Mouse (Mus musculus) CH12.LX (cell line): ENCODE results near the gene Kdm7a. TPM values are rescaled to one million over a fixed set of nuclear protein-coding genes. Genes with fewer than 3 reads are reported as not detected.

Experiments
- DNase-seq: peaks from one replicate; pipeline ENCODE4 v3.0.0-alpha.2; 2013; ENCODE audit errors: extremely low read depth
- H3K27ac ChIP-seq: 2 replicates; pipeline ENCODE4 v1.5.1; 2012; ENCODE audit warnings: low read depth, mild to moderate bottlenecking, control low read depth, moderate library complexity; ENCODE audit not compliant: insufficient read depth
- H3K27me3 ChIP-seq: replicated peaks from 2 replicates; pipeline ENCODE3; 2012; ENCODE audit warnings: inconsistent platforms
- H3K36me3 ChIP-seq, 2 experiments: replicated peaks in 1 of 2; 2 replicates each; pipeline versions ENCODE3 to v1.6.1; 2012; ENCODE audit warnings: inconsistent platforms in 1 of 2, low read length in 1 of 2, mild to moderate bottlenecking in 1 of 2, mixed read lengths in 1 of 2, moderate library complexity in 1 of 2; ENCODE audit not compliant: control insufficient read depth in 1 of 2, insufficient read depth in 1 of 2
- H3K4me1 ChIP-seq, 2 experiments: 2 replicates each; pipeline ENCODE4 v1.6.1; 2012; ENCODE audit warnings: inconsistent platforms in 1 of 2, moderate library complexity in 1 of 2; ENCODE audit not compliant: insufficient read depth in 2 of 2, control insufficient read depth in 1 of 2
- H3K4me2 ChIP-seq: 2 replicates; pipeline ENCODE4 v1.6.1; 2012; ENCODE audit warnings: low read depth, mild to moderate bottlenecking, control low read depth; ENCODE audit not compliant: poor library complexity, insufficient read depth, severe bottlenecking
- H3K4me3 ChIP-seq, 3 experiments: fragments of 150-350 bp in 1 of 3; sonication (generic) in 1 of 3; replicated peaks in 1 of 3; 2 replicates each; pipeline versions ENCODE3 to v1.5.1; 2011 to 2012; ENCODE audit warnings: low read depth in 2 of 3, low read length in 2 of 3, mild to moderate bottlenecking in 2 of 3, moderate library complexity in 2 of 3, control low read depth in 1 of 3, improper control_type of control experiment in 1 of 3, inconsistent platforms in 1 of 3, mixed read lengths in 1 of 3; ENCODE audit not compliant: poor library complexity in 1 of 3
- H3K79me2 ChIP-seq: replicated peaks from 2 replicates; pipeline ENCODE4 v1.6.1; 2012; ENCODE audit warnings: mild to moderate bottlenecking, moderate library complexity; ENCODE audit not compliant: control insufficient read depth, poor library complexity, insufficient read depth, severe bottlenecking; ENCODE audit errors: extremely low read depth
- H3K9ac ChIP-seq: 2 replicates; pipeline ENCODE4 v1.6.1; 2012; ENCODE audit warnings: low read depth, mild to moderate bottlenecking, control low read depth, moderate library complexity; ENCODE audit not compliant: insufficient read depth
- H3K9me3 ChIP-seq: replicated peaks from 2 replicates; pipeline ENCODE3; 2012; ENCODE audit warnings: low read length, inconsistent platforms, mixed read lengths
- CHD1 ChIP-seq: IDR thresholded peaks from 2 replicates; pipeline ENCODE4 v1.6.1; 2012; ENCODE audit warnings: low read depth, low read length, improper control_type of control experiment, inconsistent platforms
- CTCF ChIP-seq, 2 experiments: IDR thresholded peaks in 1 of 2; conservative IDR thresholded peaks in 1 of 2; 2 replicates each; pipeline ENCODE4 v1.5.1; 2011 to 2012; ENCODE audit warnings: low read depth in 2 of 2, low read length in 2 of 2, improper control_type of control experiment in 1 of 2, inconsistent platforms in 1 of 2, mild to moderate bottlenecking in 1 of 2, moderate library complexity in 1 of 2
- ETS1 ChIP-seq: conservative IDR thresholded peaks from 2 replicates; pipeline ENCODE4 v1.6.1; 2012; ENCODE audit warnings: low read depth, mild to moderate bottlenecking, inconsistent platforms, low read length, improper control_type of control experiment, moderate library complexity
- IRF4 ChIP-seq: IDR thresholded peaks from 2 replicates; pipeline ENCODE4 v1.6.1; 2014; ENCODE audit warnings: low read depth, mild to moderate bottlenecking, inconsistent platforms, low read length, improper control_type of control experiment
- JUN ChIP-seq: IDR thresholded peaks from 2 replicates; pipeline ENCODE4 v1.6.1; 2011; ENCODE audit warnings: low read depth, mild to moderate bottlenecking, low read length, improper control_type of control experiment, moderate library complexity; ENCODE audit not compliant: insufficient read depth
- MAFK ChIP-seq: IDR thresholded peaks from 2 replicates; pipeline ENCODE4 v1.6.1; 2011; ENCODE audit warnings: low read length, improper control_type of control experiment; ENCODE audit not compliant: insufficient replicate concordance
- MXI1 ChIP-seq: IDR thresholded peaks from 2 replicates; pipeline ENCODE4 v1.6.1; 2011; ENCODE audit warnings: mild to moderate bottlenecking, low read depth, low read length, improper control_type of control experiment
- MYC ChIP-seq: IDR thresholded peaks from 2 replicates; pipeline ENCODE4 v1.6.1; 2011; ENCODE audit warnings: low read depth, mild to moderate bottlenecking, improper control_type of control experiment, low read length
- NELFE ChIP-seq: IDR thresholded peaks from 2 replicates; pipeline ENCODE4 v1.6.1; 2011; ENCODE audit warnings: low read depth, low read length, improper control_type of control experiment
- NRF1 ChIP-seq: IDR thresholded peaks from 2 replicates; pipeline ENCODE4 v1.6.1; 2014; ENCODE audit warnings: low read depth, mild to moderate bottlenecking, inconsistent platforms, low read length, improper control_type of control experiment, moderate library complexity
- POLR2AphosphoS2 ChIP-seq: IDR thresholded peaks from 2 replicates; pipeline ENCODE4 v1.6.1; 2011; ENCODE audit warnings: low read depth, low read length, improper control_type of control experiment
- SIN3A ChIP-seq: IDR thresholded peaks from 2 replicates; pipeline ENCODE4 v1.6.1; 2012; ENCODE audit warnings: low read length, improper control_type of control experiment, inconsistent platforms
- SMC3 ChIP-seq: IDR thresholded peaks from 2 replicates; pipeline ENCODE4 v1.6.1; 2011; ENCODE audit warnings: low read depth, low read length, improper control_type of control experiment
- ZC3H11A ChIP-seq: IDR thresholded peaks from 2 replicates; pipeline ENCODE4 v1.6.1; 2012; ENCODE audit warnings: low read depth, mild to moderate bottlenecking, inconsistent platforms, low read length, improper control_type of control experiment
- ZKSCAN1 ChIP-seq: IDR thresholded peaks from 2 replicates; pipeline ENCODE4 v1.6.1; 2012; ENCODE audit warnings: low read depth, inconsistent platforms, low read length, improper control_type of control experiment, borderline replicate concordance
- ZNF384 ChIP-seq: IDR thresholded peaks from 2 replicates; pipeline ENCODE4 v1.6.1; 2012; ENCODE audit warnings: low read depth, low read length, improper control_type of control experiment, inconsistent platforms
- dilution Hi-C: fragments of 300-500 bp; cut with MboI; formaldehyde crosslinking; loops from 2 replicates; pipeline ENCODE4 v1.14.3; 2020; ENCODE audit warnings: low sequenced_read_pairs; ENCODE audit not compliant: extremely low pct_unique_long_range_greater_than_20kb, extremely low pct_ligation_motif_present
- in situ Hi-C: fragments of 300-500 bp; cut with MboI; formaldehyde crosslinking; loops from 3 replicates; pipeline ENCODE4 v1.14.3; 2019; ENCODE audit warnings: low sequenced_read_pairs, low pct_ligation_motif_present, low pct_unique_long_range_greater_than_20kb, mixed read lengths
- polyA plus RNA-seq: library from polyadenylated mRNA; unstranded; fragments of >175 nt; gene quantifications from 2 replicates; pipeline ENCODE4 v1.2.1, GENCODE M21; 2012; ENCODE audit warnings: low read depth; ENCODE audit not compliant: insufficient read length
- total RNA-seq, 2 experiments: library from RNA; depleted of rRNA; stranded (reverse); fragments of 300-350 nt in 1 of 2; fragments of >200 nt in 1 of 2; gene quantifications; 2 replicates each; pipeline ENCODE4 v1.2.3; 2012 to 2014

The Kdm7a gene
- total and polyA plus RNA-seq, 3 experiments, result 1.6 to 2.1 (median 1.7) TPM

GRCm38 (mm10) chr6:39120685-39121084 is 85.9 kb downstream of the Kdm7a start:
- dilution Hi-C loops (no loop called here), in situ Hi-C loops (no loop called here)
- H3K4me2 ChIP-seq, result no peak overlapping the region
- H3K79me2 ChIP-seq, result no peaks in the 10 kb centered on the region
- H3K9ac ChIP-seq, result no peak overlapping the region
- no peak for DNase-seq
- peaks cover 13% of the 10 kb centered on the region for H3K9me3 ChIP-seq
- H3K4me1 ChIP-seq, result no peaks in the 10 kb centered on the region
- TF ChIP-seq NRF1 (no peak), CTCF (conservative IDR thresholded peaks at IDR 0.05 in 1 of 2, IDR thresholded peaks at IDR 0.05 in 1 of 2; ENCODE audit: low read depth in 2 of 2, low read length in 2 of 2) (0 out of 4 replicates have a peak, but pooled peaks of 1 of the 2 experiments have one; percentile 14)
- H3K4me3 ChIP-seq, result no peak overlapping the region
- no peaks in the 10 kb centered on the region for H3K27me3 ChIP-seq
- H3K36me3 ChIP-seq, result no peaks in the 10 kb centered on the region
- no peak overlapping the region for H3K27ac ChIP-seq

- H3K36me3 ChIP-seq, result no peaks in the 10 kb centered on the region
- H3K4me2 ChIP-seq, result no peak overlapping the region
- DNase-seq, result no peak
- H3K27ac ChIP-seq, result no peak overlapping the region
- in situ Hi-C loops, result no loop called here
- dilution Hi-C loops, result no loop called here
- no peaks in the 10 kb centered on the region for H3K4me1 ChIP-seq
- peaks cover 13% of the 10 kb centered on the region for H3K9me3 ChIP-seq
- TF ChIP-seq SIN3A (no peak), CTCF (conservative IDR thresholded peaks at IDR 0.05 in 1 of 2, IDR thresholded peaks at IDR 0.05 in 1 of 2; ENCODE audit: low read depth in 2 of 2, low read length in 2 of 2) (no peak), JUN (no peak), ZC3H11A (no peak)
- H3K27me3 ChIP-seq, result no peaks in the 10 kb centered on the region
- no peak overlapping the region for H3K9ac ChIP-seq
- no peak overlapping the region for H3K4me3 ChIP-seq
- H3K79me2 ChIP-seq, result no peaks in the 10 kb centered on the region
These were observed 88.1 kb downstream of the Kdm7a start for GRCm38 (mm10) chr6:39118456-39118881.

GRCm38 (mm10) chr6:39117584-39118455 is 88.8 kb downstream of the Kdm7a start, which contains the start of gene Parp12:
Gene Parp12, minus strand, starts transcription at chr6:39118349.
- H3K4me2 ChIP-seq, result no peak within 1 kb of the TSS
- TF ChIP-seq MXI1 (no peak), ETS1 (no peak), SMC3 (no peak), ZC3H11A (no peak), NELFE (no peak), JUN (no peak), MYC (no peak), MAFK (no peak), CHD1 (no peak), ZNF384 (no peak), POLR2AphosphoS2 (no peak), ZKSCAN1 (no peak), IRF4 (no peak)
- TF ChIP-seq, all 38 proteins: peak for 0
- H3K4me3 ChIP-seq, result no peak within 1 kb of the TSS
- H3K9ac ChIP-seq, result no peak within 1 kb of the TSS
- H3K27me3 ChIP-seq, result no peaks in the 10 kb centered on the region
- no peaks in the 10 kb centered on the region for H3K4me1 ChIP-seq
- in situ Hi-C loops, result no loop called here
- H3K79me2 ChIP-seq, result no peaks in the 10 kb centered on the region
- dilution Hi-C loops, result no loop called here
- no peak within 1 kb of the TSS for H3K27ac ChIP-seq
- H3K36me3 ChIP-seq, result no peaks in the 10 kb centered on the region
- H3K9me3 ChIP-seq, result peaks cover 13% of the 10 kb centered on the region
- no peak for DNase-seq
